In the genomic region with DNA sequence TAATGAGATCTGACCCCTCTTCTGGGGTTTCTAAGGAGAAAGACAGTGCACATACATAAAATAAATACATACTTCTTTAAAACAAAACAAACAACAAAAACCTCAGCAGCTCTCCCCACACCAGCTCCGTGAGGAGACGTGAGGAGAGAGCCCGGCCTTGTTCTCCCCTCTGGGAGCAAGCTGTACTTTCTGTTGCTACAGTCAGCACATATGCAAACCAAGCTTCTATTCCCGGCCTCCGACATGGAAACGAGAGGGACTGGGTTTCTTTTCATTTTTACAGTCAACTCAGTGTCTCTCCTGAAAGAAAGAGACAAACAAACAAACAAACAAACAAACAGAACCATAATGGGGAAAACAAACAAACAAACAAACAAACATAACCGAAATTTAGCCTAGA, we compare ENCODE assay signal across 31 mouse cellular contexts. TPM values are rescaled to one million over a fixed set of nuclear protein-coding genes. Genes with fewer than 3 reads are reported as not detected.
DNase-seq lines count a peak whose midpoint lies in the region; ATAC-seq and TF ChIP-seq lines count a peak whose summit lies in the region.
"Had no signal": no experiment of that assay in that cellular context is flagged by ENCODE, and none has a peak within 500 bp of the region (broad histone marks: within the 10 kb centered on the region; RNA-seq: fewer than 3 reads in every experiment).

No protein-coding gene starts in this region.

- H3K27ac ChIP-seq in gastrocnemius, adult 2 months, result peak overlapping the region; percentile 90
- H3K27ac ChIP-seq in liver, embryonic 12.5 days, result peak overlapping the region; percentile 95
- H3K27ac ChIP-seq in liver, embryonic 15.5 days (replicated peaks), result peak overlapping the region; percentile 98
- H3K27ac ChIP-seq: embryonic facial prominence, embryonic 12.5 days; embryonic facial prominence, embryonic 15.5 days; forebrain, embryonic 10.5 days; forebrain, embryonic 13.5 days; heart, adult 2 months; heart, embryonic 10.5 days; heart, embryonic 13.5 days; hindbrain, embryonic 14.5 days; hindbrain, postnatal 0 days had no signal

- intact Hi-C loops in gastrocnemius, adult 2 months (cut with DNase I), result no loop called here

- H3K4me2 ChIP-seq in liver, embryonic 12.5 days, result peak overlapping the region; percentile 84
- peak overlapping the region; percentile 80 for H3K4me2 ChIP-seq in liver, embryonic 15.5 days
- H3K4me2 ChIP-seq: embryonic facial prominence, embryonic 12.5 days; embryonic facial prominence, embryonic 15.5 days; forebrain, embryonic 13.5 days; hindbrain, embryonic 14.5 days had no signal

- TF ChIP-seq CTCF in gastrocnemius, adult 2 months (IDR thresholded peaks at IDR 0.05), result no peak

- H3K9ac ChIP-seq in liver, embryonic 12.5 days, result peak overlapping the region; percentile 91
- peak overlapping the region; percentile 79 for H3K9ac ChIP-seq in liver, embryonic 15.5 days
- H3K9ac ChIP-seq: embryonic facial prominence, embryonic 12.5 days; embryonic facial prominence, embryonic 15.5 days; forebrain, embryonic 13.5 days; heart, embryonic 13.5 days; hindbrain, embryonic 14.5 days had no signal

- 86% methylated on average over 7 of the region's 7 CpGs for WGBS in liver, embryonic 12.5 days (ENCODE audit: insufficient replicate concordance)
- WGBS in liver, embryonic 15.5 days (ENCODE audit: insufficient replicate concordance), result 82% methylated on average over 7 of the region's 7 CpGs

- DNase-seq in gastrocnemius, adult 2 months, result no peak
- no peak for DNase-seq in gastrocnemius, postnatal 10 days
- DNase-seq in A20 (ENCODE audit: low read depth, low spot score), result peak; percentile 63
- no peak for DNase-seq in layer of hippocampus, postnatal 36 days
- DNase-seq in ovary, postnatal 36 days (ENCODE audit: low spot score), result no peak
- DNase-seq in adrenal gland, postnatal 4 days (ENCODE audit: low spot score in 2 of 2), result no peak
- DNase-seq: adrenal gland, adult 8-10 months; adrenal gland, postnatal 25 days; cerebellum, adult 18-20 months; cerebellum, adult 9-10 months; cerebellum, postnatal 14 days; gastrocnemius, postnatal 25 days; heart, adult 2 months; heart, postnatal 14 days; heart, postnatal 4 days had no signal

- H3K36me3 ChIP-seq in liver, embryonic 12.5 days, result peaks cover 64% of the 10 kb centered on the region
- H3K36me3 ChIP-seq in liver, embryonic 15.5 days (replicated peaks), result peaks cover 59% of the 10 kb centered on the region
- H3K36me3 ChIP-seq: embryonic facial prominence, embryonic 12.5 days; embryonic facial prominence, embryonic 15.5 days; forebrain, embryonic 10.5 days; heart, embryonic 10.5 days; heart, embryonic 13.5 days had no signal

- no peak for ATAC-seq in liver, embryonic 12.5 days
- no peak for ATAC-seq in liver, embryonic 15.5 days (ENCODE audit: insufficient read depth)
- ATAC-seq: forebrain, embryonic 13.5 days; forebrain, embryonic 16.5 days; hindbrain, postnatal 0 days had no signal

- H3K27me3 ChIP-seq in liver, embryonic 12.5 days (replicated peaks), result no peaks in the 10 kb centered on the region
- no peaks in the 10 kb centered on the region for H3K27me3 ChIP-seq in liver, embryonic 15.5 days
- H3K27me3 ChIP-seq: embryonic facial prominence, embryonic 12.5 days; embryonic facial prominence, embryonic 15.5 days; forebrain, embryonic 13.5 days had no signal

- H3K9me3 ChIP-seq in liver, embryonic 12.5 days (replicated peaks), result no peaks in the 10 kb centered on the region
- H3K9me3 ChIP-seq in liver, embryonic 15.5 days (replicated peaks), result no peaks in the 10 kb centered on the region
- H3K9me3 ChIP-seq: embryonic facial prominence, embryonic 12.5 days; embryonic facial prominence, embryonic 15.5 days; forebrain, embryonic 10.5 days; forebrain, embryonic 13.5 days; heart, embryonic 10.5 days; heart, embryonic 13.5 days had no signal

- H3K4me1 ChIP-seq in liver, embryonic 12.5 days, result peaks cover 96% of the 10 kb centered on the region
- H3K4me1 ChIP-seq in liver, embryonic 15.5 days (replicated peaks), result peaks cover 84% of the 10 kb centered on the region
- H3K4me1 ChIP-seq: forebrain, embryonic 13.5 days had no signal

- H3K4me3 ChIP-seq in gastrocnemius, adult 2 months, result no peak overlapping the region
- peak overlapping the region; percentile 81 for H3K4me3 ChIP-seq in liver, embryonic 12.5 days
- peak overlapping the region; percentile 70 for H3K4me3 ChIP-seq in liver, embryonic 15.5 days (replicated peaks)
- H3K4me3 ChIP-seq: embryonic facial prominence, embryonic 12.5 days; embryonic facial prominence, embryonic 15.5 days; forebrain, embryonic 10.5 days; forebrain, embryonic 13.5 days; heart, adult 2 months; heart, embryonic 13.5 days had no signal

RNA-seq across cellular contexts. Expression of a gene that starts 2.6 kb away (rescaled TPM):
- not detected for total RNA-seq in gastrocnemius, adult 2 months (2021)
- not detected for total RNA-seq in gastrocnemius, postnatal 10 days (2021)
- polyA plus RNA-seq in liver, embryonic 12.5 days (2016; fragmentation: Nextera tagmentation; extraction: Ambion mirVana), result 97.6 and 97.7 TPM in 2 replicates
- polyA plus RNA-seq in liver, embryonic 15.5 days (2015; fragmentation: Nextera tagmentation; extraction: Ambion mirVana), result 90.0 and 95.8 TPM in 2 replicates
- under 1 TPM in 1 of 2 experiments, not detected in 1; 0.61 TPM for total RNA-seq in layer of hippocampus, postnatal 36 days (2021)
- total RNA-seq in adrenal gland, postnatal 4 days (2021), result 1 to 10 TPM in 1 of 2 experiments, under 1 TPM in 1; 0.87 to 1.7 TPM
- total RNA-seq: adrenal gland, adult 8-10 months; adrenal gland, postnatal 25 days; ES-E14; gastrocnemius, adult 18-20 months; gastrocnemius, postnatal 25 days; heart, adult 2 months; heart, postnatal 14 days; heart, postnatal 4 days; hindbrain, postnatal 0 days had no signal
- polyA plus RNA-seq: C2C12; forebrain, embryonic 13.5 days; forebrain, embryonic 16.5 days; gonadal fat pad, adult 2 months; hindbrain, embryonic 11.5 days; hindbrain, postnatal 0 days had no signal

RNA-seq across cellular contexts. Expression of a gene that starts 9.4 kb away (rescaled TPM):
- 1 to 10 TPM in 1 of 2 experiments, under 1 TPM in 1; 0.86 to 1.6 TPM for total RNA-seq in gastrocnemius, adult 2 months (2021)
- 1 to 10 TPM; 1.2 to 3.3 TPM for total RNA-seq in gastrocnemius, postnatal 10 days (2021)
- 0.23 and 0.27 TPM in 2 replicates for polyA plus RNA-seq in liver, embryonic 12.5 days (2016; fragmentation: Nextera tagmentation; extraction: Ambion mirVana)
- 0.28 and 0.45 TPM in 2 replicates for polyA plus RNA-seq in liver, embryonic 15.5 days (2015; fragmentation: Nextera tagmentation; extraction: Ambion mirVana)
- 1 to 10 TPM; 1.5 to 1.7 TPM for total RNA-seq in layer of hippocampus, postnatal 36 days (2021)
- 1 to 10 TPM; 2.1 to 3.0 TPM for total RNA-seq in adrenal gland, postnatal 4 days (2021)
- total RNA-seq: hindbrain, postnatal 0 days had no signal

RNA-seq across cellular contexts. Expression of a gene that starts 9.4 kb away (rescaled TPM):
- total RNA-seq in gastrocnemius, adult 2 months (2021), result 100 to 1,000 TPM; 169 to 173 TPM
- 10 to 100 TPM; 90.3 to 95.1 TPM for total RNA-seq in gastrocnemius, postnatal 10 days (2021)
- polyA plus RNA-seq in liver, embryonic 12.5 days (2016; fragmentation: Nextera tagmentation; extraction: Ambion mirVana), result 61.5 and 66.4 TPM in 2 replicates
- 49.2 and 54.7 TPM in 2 replicates for polyA plus RNA-seq in liver, embryonic 15.5 days (2015; fragmentation: Nextera tagmentation; extraction: Ambion mirVana)
- total RNA-seq in layer of hippocampus, postnatal 36 days (2021), result 10 to 100 TPM; 10.4 to 16.9 TPM
- 10 to 100 TPM; 81.3 to 86.8 TPM for total RNA-seq in adrenal gland, postnatal 4 days (2021)

RNA-seq across cellular contexts. Expression of a gene that starts 18.0 kb away (rescaled TPM):
- total RNA-seq in gastrocnemius, adult 2 months (2021), result 1 to 10 TPM; 4.3 to 4.5 TPM
- 10 to 100 TPM; 17.2 to 20.9 TPM for total RNA-seq in gastrocnemius, postnatal 10 days (2021)
- polyA plus RNA-seq in liver, embryonic 12.5 days (2016; fragmentation: Nextera tagmentation; extraction: Ambion mirVana), result 55.5 and 58.2 TPM in 2 replicates
- polyA plus RNA-seq in liver, embryonic 15.5 days (2015; fragmentation: Nextera tagmentation; extraction: Ambion mirVana), result 51.0 and 57.8 TPM in 2 replicates
- total RNA-seq in layer of hippocampus, postnatal 36 days (2021), result 1 to 10 TPM; 7.3 to 9.7 TPM
- 10 to 100 TPM; 49.7 to 55.0 TPM for total RNA-seq in adrenal gland, postnatal 4 days (2021)

RNA-seq across cellular contexts. Expression of a gene that starts 18.2 kb away (rescaled TPM):
- 1 to 10 TPM; 1.0 TPM for total RNA-seq in gastrocnemius, adult 2 months (2021)
- total RNA-seq in gastrocnemius, postnatal 10 days (2021), result 1 to 10 TPM; 1.2 to 1.7 TPM
- polyA plus RNA-seq in liver, embryonic 12.5 days (2016; fragmentation: Nextera tagmentation; extraction: Ambion mirVana), result 19.8 and 21.6 TPM in 2 replicates
- polyA plus RNA-seq in liver, embryonic 15.5 days (2015; fragmentation: Nextera tagmentation; extraction: Ambion mirVana), result 15.0 and 20.4 TPM in 2 replicates
- under 1 TPM; 0.47 to 0.83 TPM for total RNA-seq in layer of hippocampus, postnatal 36 days (2021)
- total RNA-seq in adrenal gland, postnatal 4 days (2021), result 1 to 10 TPM; 7.1 to 7.6 TPM

Comparison
In these comparisons a context has a peak if more than half of its experiments do, and no peak if none do; other contexts are left out.
1. RNA of a gene that starts 9.4 kb away (total RNA-seq): 169 to 173 TPM in gastrocnemius, adult 2 months, 90.3 to 95.1 TPM in gastrocnemius, postnatal 10 days and 81.3 to 86.8 TPM in adrenal gland, postnatal 4 days; 10.4 to 16.9 TPM in layer of hippocampus, postnatal 36 days; every median in the first group is over 4 times any median in the second.
2. Peak in every context shown above with its lines, with median percentiles within 50 percentile points of each other: H3K27ac ChIP-seq.